Mouse (Mus musculus) adipocyte (in vitro differentiated cells): Measurements from ENCODE around the gene Llgl2.
A peak's percentile ranks its signal among the peaks of the same experiment; 100 is the strongest.
"Not testable (repeated sequence)": the region's sequence is repeated elsewhere in the genome, so short reads cannot be mapped to it uniquely, and the experiment has no call there.

Source experiments
- DNase-seq: peaks from one replicate; pipeline ENCODE4 v3.0.0-alpha.2; 2016; ENCODE audit warnings: low spot score

Llgl2 gene

GRCm38 (mm10) chr11:115836656-115837395 lies 13.0 kb downstream of the Llgl2 start:
- no peak for DNase-seq

- no peak for DNase-seq
Measured at GRCm38 (mm10) chr11:115837606-115838345, 13.9 kb downstream of the Llgl2 start.

- no peak for DNase-seq
Measured at GRCm38 (mm10) chr11:115838895-115839311, 15.1 kb downstream of the Llgl2 start.

- no peak for DNase-seq
Measured at GRCm38 (mm10) chr11:115839732-115840131, 15.9 kb downstream of the Llgl2 start.

- no peak for DNase-seq
Measured at GRCm38 (mm10) chr11:115841044-115841443, 17.2 kb downstream of the Llgl2 start.

- DNase-seq, result peak; percentile 28
Measured at GRCm38 (mm10) chr11:115841961-115842550, 18.2 kb downstream of the Llgl2 start.

GRCm38 (mm10) chr11:115843141-115843890 lies 19.5 kb downstream of the Llgl2 start:
- DNase-seq, result no peak

- DNase-seq, result no peak
Measured at GRCm38 (mm10) chr11:115843891-115844239, 20.0 kb downstream of the Llgl2 start.

GRCm38 (mm10) chr11:115844240-115844639 lies 20.4 kb downstream of the Llgl2 start:
- no peak for DNase-seq

GRCm38 (mm10) chr11:115845819-115846218 lies 22.0 kb downstream of the Llgl2 start:
- no peak for DNase-seq

GRCm38 (mm10) chr11:115854674-115855073 lies 30.8 kb downstream of the Llgl2 start:
- DNase-seq, result no peak

GRCm38 (mm10) chr11:115857146-115857545 lies 33.3 kb downstream of the Llgl2 start:
- DNase-seq, result not testable (repeated sequence)

GRCm38 (mm10) chr11:115857936-115858335 lies 34.1 kb downstream of the Llgl2 start:
- no peak for DNase-seq

GRCm38 (mm10) chr11:115858354-115858753 lies 34.5 kb downstream of the Llgl2 start, which contains the start of gene Myo15b:
Gene Myo15b (plus strand): TSS chr11:115858406.
- DNase-seq, result no peak

- DNase-seq, result peak; percentile 23
Measured at GRCm38 (mm10) chr11:115859143-115859945, 35.5 kb downstream of the Llgl2 start.

GRCm38 (mm10) chr11:115863895-115864294 lies 40.0 kb downstream of the Llgl2 start:
- DNase-seq, result no peak

GRCm38 (mm10) chr11:115869393-115869792 lies 45.5 kb downstream of the Llgl2 start:
- no peak for DNase-seq

- DNase-seq, result no peak
Measured at GRCm38 (mm10) chr11:115872437-115872836, 48.6 kb downstream of the Llgl2 start.

GRCm38 (mm10) chr11:115875935-115876334 lies 52.1 kb downstream of the Llgl2 start:
- no peak for DNase-seq

- no peak for DNase-seq
Measured at GRCm38 (mm10) chr11:115876438-115876837, 52.6 kb downstream of the Llgl2 start.

- no peak for DNase-seq
Measured at GRCm38 (mm10) chr11:115877174-115877755, 53.4 kb downstream of the Llgl2 start.
